Mouse (Mus musculus): Measurements from ENCODE around the gene Pafah1b2. TPM values are rescaled to one million over a fixed set of nuclear protein-coding genes. Genes with fewer than 3 reads are reported as not detected.
A peak's percentile ranks its signal among the peaks of the same experiment; 100 is the strongest.

Pafah1b2 gene
- polyA plus RNA-seq, 1 experiment from 2014 or later = 177 TPM

- ATAC-seq (ENCODE audit: insufficient number of reproducible peaks, insufficient read depth, low FRiP score, low read depth) = no peak
- Histone ChIP-seq H3K4me3 (ENCODE audit: low read depth, low read length) (no peak overlapping the region), H3K9ac (replicated peaks; ENCODE audit: low read depth, low read length) (no peak overlapping the region), H3K4me2 (replicated peaks; ENCODE audit: low read depth, low read length) (no peak overlapping the region), H3K27ac (ENCODE audit: low read length) (no peak overlapping the region), H3K4me1 (ENCODE audit: control insufficient read depth, insufficient read depth, low read length) (peaks cover 5% of the 10 kb centered on the region), H3K27me3 (ENCODE audit: control insufficient read depth, insufficient read depth, low read length) (no peaks in the 10 kb centered on the region), H3K36me3 (ENCODE audit: control insufficient read depth, insufficient read depth, low read length) (peaks cover 48% of the 10 kb centered on the region), H3K9me3 (ENCODE audit: control insufficient read depth, low read depth, low read length) (no peaks in the 10 kb centered on the region)
- WGBS = 61% methylated on average over 18 of the region's 18 CpGs
Measured at GRCm38 (mm10) chr9:45941329-45941888, 71.1 kb downstream of the Pafah1b2 start.

- no peak for ATAC-seq (ENCODE audit: insufficient number of reproducible peaks, insufficient read depth, low FRiP score, low read depth)
- no peak overlapping the region for H3K4me3 ChIP-seq (ENCODE audit: low read depth, low read length)
- no peak overlapping the region for H3K9ac ChIP-seq (replicated peaks; ENCODE audit: low read depth, low read length)
- peaks cover 41% of the 10 kb centered on the region for H3K36me3 ChIP-seq (ENCODE audit: control insufficient read depth, insufficient read depth, low read length)
- H3K9me3 ChIP-seq (ENCODE audit: control insufficient read depth, low read depth, low read length) = no peaks in the 10 kb centered on the region
- 92% methylated on average over 6 of the region's 6 CpGs for WGBS
- no peaks in the 10 kb centered on the region for H3K27me3 ChIP-seq (ENCODE audit: control insufficient read depth, insufficient read depth, low read length)
- H3K4me1 ChIP-seq (ENCODE audit: control insufficient read depth, insufficient read depth, low read length) = peaks cover 9% of the 10 kb centered on the region
- H3K4me2 ChIP-seq (replicated peaks; ENCODE audit: low read depth, low read length) = no peak overlapping the region
- no peak overlapping the region for H3K27ac ChIP-seq (ENCODE audit: low read length)
Measured at GRCm38 (mm10) chr9:45939794-45940193, 72.7 kb downstream of the Pafah1b2 start.

DNA sequence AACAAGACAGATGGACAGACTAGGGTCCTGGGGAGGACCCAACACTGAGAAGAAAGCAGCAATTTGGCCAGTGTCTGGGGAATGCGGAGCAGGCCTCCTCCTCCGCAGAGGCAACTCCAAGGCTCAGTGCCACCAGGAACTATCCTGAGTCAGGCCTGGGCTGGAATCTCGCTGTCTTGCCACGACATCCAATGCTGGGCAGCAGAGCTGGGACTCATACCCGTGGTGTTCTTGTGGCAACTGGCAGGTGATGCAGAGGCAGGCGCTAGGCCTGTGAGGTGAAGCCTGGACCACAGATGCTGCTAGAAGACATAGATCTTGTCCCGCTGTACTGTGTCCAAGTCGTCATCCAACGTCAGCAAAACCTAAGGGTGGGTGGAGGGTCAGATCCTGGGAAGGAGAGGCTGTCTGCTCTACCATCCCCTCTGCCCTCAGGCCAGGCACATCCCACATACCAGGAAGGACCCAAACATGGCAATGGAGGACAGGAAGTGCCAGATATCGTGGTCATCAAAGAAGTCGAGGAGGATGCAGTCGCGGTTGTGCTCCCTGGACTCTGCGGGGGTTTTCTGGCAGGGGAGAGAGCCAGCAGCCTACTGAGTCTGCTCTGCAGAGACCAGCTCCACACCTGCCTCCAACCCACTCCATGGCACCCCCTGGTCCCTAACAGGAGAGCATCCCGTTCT lies 73.4 kb downstream of the Pafah1b2 start:
- Histone ChIP-seq H3K9me3 (ENCODE audit: control insufficient read depth, low read depth, low read length) (no peaks in the 10 kb centered on the region), H3K27me3 (ENCODE audit: control insufficient read depth, insufficient read depth, low read length) (no peaks in the 10 kb centered on the region), H3K4me1 (ENCODE audit: control insufficient read depth, insufficient read depth, low read length) (peaks cover 9% of the 10 kb centered on the region), H3K27ac (ENCODE audit: low read length) (no peak overlapping the region), H3K4me3 (ENCODE audit: low read depth, low read length) (no peak overlapping the region), H3K36me3 (ENCODE audit: control insufficient read depth, insufficient read depth, low read length) (peaks cover 38% of the 10 kb centered on the region), H3K9ac (replicated peaks; ENCODE audit: low read depth, low read length) (no peak overlapping the region), H3K4me2 (replicated peaks; ENCODE audit: low read depth, low read length) (no peak overlapping the region)
- no peak for ATAC-seq (ENCODE audit: insufficient number of reproducible peaks, insufficient read depth, low FRiP score, low read depth)
- 83% methylated on average over 15 of the region's 15 CpGs for WGBS

DNA sequence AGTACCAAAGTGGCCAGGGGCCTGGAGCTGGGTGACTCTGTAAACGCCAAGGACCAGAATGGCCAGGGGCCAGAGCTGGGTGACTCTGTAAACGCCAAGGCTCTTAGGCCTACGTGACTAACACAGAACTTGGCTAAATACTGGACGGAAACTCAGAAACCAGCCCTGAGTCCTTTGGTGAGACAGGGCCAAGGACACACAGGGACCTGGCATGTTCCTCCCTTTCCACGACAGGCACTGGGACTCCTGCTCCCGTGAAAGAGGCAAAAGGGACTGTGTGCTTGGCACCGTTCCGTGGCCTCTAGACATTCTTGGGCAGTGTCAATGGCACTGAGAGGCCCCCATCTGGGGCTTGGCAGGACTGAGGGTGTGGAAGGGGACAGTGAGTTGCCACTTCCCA lies 74.4 kb downstream of the Pafah1b2 start:
- Histone ChIP-seq H3K9ac (replicated peaks; ENCODE audit: low read depth, low read length) (no peak overlapping the region), H3K4me1 (ENCODE audit: control insufficient read depth, insufficient read depth, low read length) (peaks cover 11% of the 10 kb centered on the region), H3K9me3 (ENCODE audit: control insufficient read depth, low read depth, low read length) (no peaks in the 10 kb centered on the region), H3K4me2 (replicated peaks; ENCODE audit: low read depth, low read length) (no peak overlapping the region), H3K36me3 (ENCODE audit: control insufficient read depth, insufficient read depth, low read length) (peaks cover 33% of the 10 kb centered on the region), H3K27me3 (ENCODE audit: control insufficient read depth, insufficient read depth, low read length) (no peaks in the 10 kb centered on the region), H3K4me3 (ENCODE audit: low read depth, low read length) (no peak overlapping the region), H3K27ac (ENCODE audit: low read length) (no peak overlapping the region)
- WGBS = 89% methylated on average over 8 of the region's 8 CpGs
- no peak for ATAC-seq (ENCODE audit: insufficient number of reproducible peaks, insufficient read depth, low FRiP score, low read depth)

DNA sequence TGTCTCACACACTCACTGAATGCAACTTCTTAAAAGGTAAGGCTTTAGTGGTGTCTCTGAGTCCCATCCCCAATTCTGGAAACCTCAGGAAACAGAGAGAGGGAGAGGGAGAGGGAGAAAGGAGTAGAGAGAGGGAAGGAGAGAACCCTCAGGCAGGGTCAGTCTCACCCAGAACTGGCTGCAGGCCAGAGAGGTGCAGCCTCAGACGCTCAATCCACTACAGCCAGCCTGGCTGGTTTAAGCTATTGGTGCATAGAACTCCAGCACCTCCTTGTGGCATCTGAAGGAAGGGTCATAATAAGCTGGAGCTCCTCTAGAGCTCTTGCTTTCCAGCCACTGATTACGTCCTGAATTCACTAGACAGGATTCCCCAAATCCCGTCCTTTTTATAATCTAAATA lies 75.6 kb downstream of the Pafah1b2 start:
- Histone ChIP-seq H3K27me3 (ENCODE audit: control insufficient read depth, insufficient read depth, low read length) (no peaks in the 10 kb centered on the region), H3K9ac (replicated peaks; ENCODE audit: low read depth, low read length) (0 out of 2 replicates have a peak overlapping the region, but pooled peaks have one; percentile 7), H3K4me2 (replicated peaks; ENCODE audit: low read depth, low read length) (no peak overlapping the region), H3K27ac (ENCODE audit: low read length) (peak overlapping the region; percentile 78), H3K9me3 (ENCODE audit: control insufficient read depth, low read depth, low read length) (no peaks in the 10 kb centered on the region), H3K4me3 (ENCODE audit: low read depth, low read length) (no peak overlapping the region), H3K4me1 (ENCODE audit: control insufficient read depth, insufficient read depth, low read length) (peaks cover 16% of the 10 kb centered on the region), H3K36me3 (ENCODE audit: control insufficient read depth, insufficient read depth, low read length) (peaks cover 21% of the 10 kb centered on the region)
- ATAC-seq (ENCODE audit: insufficient number of reproducible peaks, insufficient read depth, low FRiP score, low read depth) = peak; percentile 74; the same call in 1 of the 2 replicates
- 23% methylated on average over 3 of the region's 3 CpGs for WGBS

DNA sequence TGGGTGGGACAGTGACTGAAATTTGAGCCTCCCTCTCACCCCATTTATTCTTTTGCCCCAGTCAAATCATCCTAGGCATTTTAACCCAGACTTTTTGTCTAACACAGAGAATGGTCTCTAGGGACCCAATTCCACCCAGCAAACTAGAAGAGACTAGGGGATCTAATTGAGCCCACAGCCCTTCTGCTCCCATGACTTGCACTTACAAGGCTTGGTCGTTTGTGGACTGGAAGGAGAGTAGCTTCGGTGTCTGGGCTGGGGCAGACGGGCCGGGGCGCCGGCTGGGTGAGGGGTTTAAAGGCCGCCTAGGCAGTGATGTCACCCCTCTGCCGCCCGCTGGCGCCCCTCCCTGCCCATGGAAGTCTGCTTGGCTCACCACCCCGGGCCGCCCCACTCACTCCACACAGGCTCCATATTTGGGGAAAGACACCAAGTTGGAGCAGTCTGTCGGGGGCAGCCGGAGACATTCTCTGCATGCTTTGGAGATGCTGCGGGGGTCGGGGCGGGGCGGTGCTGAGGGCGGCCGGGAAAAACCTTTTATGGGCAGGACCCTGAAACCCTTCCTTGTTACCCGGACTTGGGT lies 76.8 kb downstream of the Pafah1b2 start, which contains the start of gene Tagln:
Tagln (minus strand) TSS at position 431 of the 583 bp plus-strand sequence.
- H3K9ac ChIP-seq (replicated peaks; ENCODE audit: low read depth, low read length) = peak within 1 kb of the TSS; percentile 7; the same call in 1 of the 2 replicates
- H3K27ac ChIP-seq (ENCODE audit: low read length) = peak within 1 kb of the TSS; percentile 78
- H3K36me3 ChIP-seq (ENCODE audit: control insufficient read depth, insufficient read depth, low read length) = peaks cover 14% of the 10 kb centered on the region
- H3K9me3 ChIP-seq (ENCODE audit: control insufficient read depth, low read depth, low read length) = no peaks in the 10 kb centered on the region
- peaks cover 16% of the 10 kb centered on the region for H3K4me1 ChIP-seq (ENCODE audit: control insufficient read depth, insufficient read depth, low read length)
- ATAC-seq (ENCODE audit: insufficient number of reproducible peaks, insufficient read depth, low FRiP score, low read depth) = peak; percentile 77
- peak within 1 kb of the TSS; percentile 11 for H3K4me3 ChIP-seq (ENCODE audit: low read depth, low read length)
- 3% methylated on average over 21 of the region's 21 CpGs for WGBS
- peak within 1 kb of the TSS; percentile 49 for H3K4me2 ChIP-seq (replicated peaks; ENCODE audit: low read depth, low read length)
- no peaks in the 10 kb centered on the region for H3K27me3 ChIP-seq (ENCODE audit: control insufficient read depth, insufficient read depth, low read length)

DNA sequence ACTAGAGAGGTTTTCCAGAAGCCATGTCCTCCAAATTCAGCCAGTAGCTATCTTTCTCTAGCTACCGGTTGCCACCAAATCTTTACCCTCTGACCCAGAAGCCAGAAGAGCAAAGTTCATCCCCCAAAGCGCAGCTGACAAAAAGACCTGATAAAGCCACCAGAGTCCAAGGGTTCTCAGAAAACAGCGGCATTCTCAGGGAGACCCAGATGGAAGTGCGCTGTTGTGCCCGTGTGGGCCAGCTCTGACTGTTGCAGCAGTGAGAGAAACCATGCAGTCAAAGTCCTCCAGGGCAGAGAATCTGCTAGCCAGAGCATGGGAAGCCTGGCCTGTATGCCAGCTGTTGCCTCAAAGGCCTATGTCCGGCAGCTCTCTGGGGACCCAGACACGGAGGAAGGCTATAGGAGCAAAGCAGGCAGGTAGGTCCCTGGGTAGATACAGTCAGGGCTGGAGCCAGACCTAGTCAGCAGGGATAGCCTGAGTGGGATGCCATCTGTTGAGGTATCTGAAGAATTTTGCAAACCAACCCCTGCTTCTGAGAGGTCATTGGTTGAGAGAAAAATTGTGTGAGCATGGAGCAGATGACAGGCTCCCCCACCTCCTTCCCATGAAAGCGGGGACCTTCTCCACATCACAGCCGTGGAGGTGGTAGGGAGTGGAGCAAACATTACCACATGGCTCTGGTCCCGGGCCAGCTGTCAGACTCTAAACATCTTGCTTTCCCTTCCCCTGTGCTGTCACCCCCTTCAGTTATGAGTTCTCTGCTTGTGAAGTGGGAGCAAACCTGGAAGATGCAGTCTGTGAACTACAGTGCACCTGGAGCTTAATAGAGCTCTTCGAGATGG lies 79.7 kb downstream of the Pafah1b2 start:
- Histone ChIP-seq H3K4me3 (ENCODE audit: low read depth, low read length) (0 out of 2 replicates have a peak overlapping the region, but pooled peaks have one; percentile 3), H3K27ac (ENCODE audit: low read length) (peak overlapping the region; percentile 55), H3K27me3 (ENCODE audit: control insufficient read depth, insufficient read depth, low read length) (no peaks in the 10 kb centered on the region), H3K4me2 (replicated peaks; ENCODE audit: low read depth, low read length) (peak overlapping the region; percentile 39), H3K4me1 (ENCODE audit: control insufficient read depth, insufficient read depth, low read length) (peaks cover 16% of the 10 kb centered on the region), H3K9me3 (ENCODE audit: control insufficient read depth, low read depth, low read length) (no peaks in the 10 kb centered on the region), H3K36me3 (ENCODE audit: control insufficient read depth, insufficient read depth, low read length) (peaks cover 14% of the 10 kb centered on the region), H3K9ac (replicated peaks; ENCODE audit: low read depth, low read length) (peak overlapping the region; percentile 28; the same call in 1 of the 2 replicates)
- WGBS = 53% methylated on average over 11 of the region's 11 CpGs
- no peak for ATAC-seq (ENCODE audit: insufficient number of reproducible peaks, insufficient read depth, low FRiP score, low read depth)

- Histone ChIP-seq H3K27ac (ENCODE audit: low read length) (peak overlapping the region; percentile 55), H3K27me3 (ENCODE audit: control insufficient read depth, insufficient read depth, low read length) (no peaks in the 10 kb centered on the region), H3K4me2 (replicated peaks; ENCODE audit: low read depth, low read length) (peak overlapping the region; percentile 39; the same call in 1 of the 2 replicates), H3K36me3 (ENCODE audit: control insufficient read depth, insufficient read depth, low read length) (peaks cover 22% of the 10 kb centered on the region), H3K9ac (replicated peaks; ENCODE audit: low read depth, low read length) (no peak overlapping the region), H3K4me3 (ENCODE audit: low read depth, low read length) (no peak overlapping the region), H3K9me3 (ENCODE audit: control insufficient read depth, low read depth, low read length) (no peaks in the 10 kb centered on the region), H3K4me1 (ENCODE audit: control insufficient read depth, insufficient read depth, low read length) (peaks cover 16% of the 10 kb centered on the region)
- no peak for ATAC-seq (ENCODE audit: insufficient number of reproducible peaks, insufficient read depth, low FRiP score, low read depth)
- WGBS = 54% methylated on average over 1 of the region's 1 CpGs
Measured at GRCm38 (mm10) chr9:45931958-45932357, 80.5 kb downstream of the Pafah1b2 start.

All from stomach, embryonic 14.5 days (tissue).